Mouse (Mus musculus) heart, embryonic 14.5 days (tissue): ENCODE data around the gene Zbed3. TPM values are rescaled to one million over a fixed set of nuclear protein-coding genes. Genes with fewer than 3 reads are reported as not detected.
"Not testable (repeated sequence)": the region's sequence is repeated elsewhere in the genome, so short reads cannot be mapped to it uniquely, and the experiment has no call there.

Experiments used
- ATAC-seq: fragments of 200-750 bp; cut with Nextera tagmentation; 2 replicates; pipeline ENCODE4 v1.8.0; 2017; ENCODE audit warnings: low read depth, moderate TSS enrichment; ENCODE audit not compliant: insufficient number of reproducible peaks, insufficient read depth, low FRiP score
- H3K27ac ChIP-seq, 2 experiments: fragments of 200-500 bp in 1 of 2; fragments of 300-500 bp in 1 of 2; sonication (generic) in 1 of 2; replicated peaks in 1 of 2; 2 replicates each; pipeline ENCODE4 v1.5.1; 2012 to 2014; ENCODE audit warnings: low read depth in 2 of 2, low read length in 2 of 2, control low read depth in 1 of 2, mild to moderate bottlenecking in 1 of 2, mixed read lengths in 1 of 2; ENCODE audit not compliant: control insufficient read depth in 1 of 2, insufficient read depth in 1 of 2
- H3K27me3 ChIP-seq: fragments of 300-500 bp; sonication (generic); 2 replicates; pipeline ENCODE4 v1.6.1; 2014; ENCODE audit warnings: mild to moderate bottlenecking, low read length, control low read depth; ENCODE audit not compliant: control insufficient read depth, insufficient read depth
- H3K36me3 ChIP-seq: fragments of 300-500 bp; sonication (generic); 2 replicates; pipeline ENCODE4 v1.6.1; 2014; ENCODE audit warnings: mild to moderate bottlenecking, control low read depth, low read length, mixed read lengths; ENCODE audit not compliant: control insufficient read depth, insufficient read depth
- H3K4me1 ChIP-seq, 2 experiments: fragments of 200-500 bp in 1 of 2; fragments of 300-500 bp in 1 of 2; sonication (generic) in 1 of 2; 2 replicates each; pipeline ENCODE4 v1.6.1; 2012 to 2014; ENCODE audit warnings: low read length in 2 of 2, control low read depth in 1 of 2, mixed read lengths in 1 of 2; ENCODE audit not compliant: control insufficient read depth in 2 of 2, insufficient read depth in 2 of 2
- H3K4me2 ChIP-seq: fragments of 300-500 bp; sonication (generic); 2 replicates; pipeline ENCODE4 v1.6.1; 2014; ENCODE audit warnings: mild to moderate bottlenecking, low read length
- H3K4me3 ChIP-seq, 2 experiments: fragments of 200-500 bp in 1 of 2; fragments of 300-500 bp in 1 of 2; sonication (generic) in 1 of 2; 2 replicates each; pipeline ENCODE4 v1.5.1; 2012 to 2014; ENCODE audit warnings: low read length in 2 of 2, mild to moderate bottlenecking in 2 of 2, control low read depth in 1 of 2, low read depth in 1 of 2, moderate library complexity in 1 of 2; ENCODE audit not compliant: control insufficient read depth in 1 of 2, insufficient read depth in 1 of 2
- H3K9ac ChIP-seq: fragments of 300-500 bp; sonication (generic); 2 replicates; pipeline ENCODE4 v1.6.1; 2014; ENCODE audit warnings: mild to moderate bottlenecking, low read length
- H3K9me3 ChIP-seq: fragments of 300-500 bp; sonication (generic); 2 replicates; pipeline ENCODE4 v1.6.1; 2016; ENCODE audit warnings: low read length, control low read depth; ENCODE audit not compliant: control insufficient read depth
- WGBS: fragments of 180-500 bp; shearing (Covaris S2); extraction: QIAGEN DNeasy Blood & Tissue Kit; methylation state at CpG from one replicate; pipeline ENCODE4 v1.1.7; 2014; 5-methylcytosine and 5-hydroxymethylcytosine counted together
- polyA plus RNA-seq: library from polyadenylated mRNA; unstranded; fragments of >200 nt; fragmentation: Nextera tagmentation; extraction: Ambion mirVana; gene quantifications from 2 replicates; pipeline ENCODE4 v1.2.1, GENCODE M21; 2014

Zbed3 gene
- polyA plus RNA-seq, 1 experiment from 2014 or later = 54.5 TPM

GRCm38 (mm10) chr13:95363440-95363839 lies 40.0 kb downstream of the Zbed3 start:
- WGBS = 66% methylated on average over 4 of the region's 4 CpGs
- Histone ChIP-seq H3K4me3 (no peak overlapping the region), H3K27ac (no peak overlapping the region), H3K9me3 (no peaks in the 10 kb centered on the region), H3K4me2 (no peak overlapping the region), H3K36me3 (peaks cover 91% of the 10 kb centered on the region), H3K27me3 (no peaks in the 10 kb centered on the region), H3K9ac (no peak overlapping the region), H3K4me1 (peaks cover 0 to 4% of the 10 kb centered on the region in 2 experiments; a peak in 2 of 4 replicates)
- ATAC-seq = no peak

- Histone ChIP-seq H3K4me2 (peak overlapping the region; percentile 36), H3K4me3 (no peak overlapping the region), H3K4me1 (peaks cover 0 to 4% of the 10 kb centered on the region in 2 experiments; a peak in 2 of 4 replicates), H3K9ac (no peak overlapping the region), H3K27ac (peak overlapping the region; percentile 40 to 51), H3K27me3 (no peaks in the 10 kb centered on the region), H3K9me3 (no peaks in the 10 kb centered on the region), H3K36me3 (peaks cover 90% of the 10 kb centered on the region)
- no peak for ATAC-seq
- 50% methylated on average over 8 of the region's 8 CpGs for WGBS
These were observed 42.9 kb downstream of the Zbed3 start for GRCm38 (mm10) chr13:95366356-95366755.

- under 1% methylated on average over 79 of the region's 86 CpGs for WGBS
These were observed 51.5 kb downstream of the Zbed3 start, which contains the start of gene Aggf1 for GRCm38 (mm10) chr13:95374701-95375553. Gene Aggf1 (minus strand): TSS chr13:95375352.

GRCm38 (mm10) chr13:95375554-95375914 lies 52.1 kb downstream of the Zbed3 start:
- ATAC-seq = no peak
- peak overlapping the region; percentile 61 to 80; a peak in 2 of 4 replicates for H3K27ac ChIP-seq
- WGBS = 22% methylated on average over 6 of the region's 6 CpGs
- H3K27me3 ChIP-seq = no peaks in the 10 kb centered on the region
- H3K9me3 ChIP-seq = no peaks in the 10 kb centered on the region
- H3K9ac ChIP-seq = peak overlapping the region; percentile 91
- peaks cover 6% of the 10 kb centered on the region for H3K36me3 ChIP-seq
- H3K4me2 ChIP-seq = peak overlapping the region; percentile 83
- peak overlapping the region; percentile 84 to 99 for H3K4me3 ChIP-seq
- H3K4me1 ChIP-seq = peaks cover 8 to 23% of the 10 kb centered on the region in 2 experiments

More at GRCm38 (mm10) chr13:95374701-95375553, 51.5 kb downstream of the Zbed3 start, which contains the start of gene Aggf1:
- Histone ChIP-seq H3K36me3 (peaks cover 12% of the 10 kb centered on the region), H3K9ac (peak within 1 kb of the TSS; percentile 91), H3K4me3 (peak within 1 kb of the TSS; percentile 84 to 99), H3K4me2 (peak within 1 kb of the TSS; percentile 83), H3K27me3 (no peaks in the 10 kb centered on the region), H3K4me1 (peaks cover 8 to 23% of the 10 kb centered on the region in 2 experiments), H3K9me3 (no peaks in the 10 kb centered on the region), H3K27ac (peak within 1 kb of the TSS; percentile 66 to 80; a peak in 3 of 4 replicates)
- peak; percentile 89 for ATAC-seq

- not testable (repeated sequence) for ATAC-seq, H3K27ac ChIP-seq, H3K9me3 ChIP-seq, H3K27me3 ChIP-seq, H3K36me3 ChIP-seq, H3K9ac ChIP-seq, H3K4me2 ChIP-seq, H3K4me3 ChIP-seq
- WGBS = 97% methylated on average over 11 of the region's 11 CpGs
- H3K4me1 ChIP-seq = peaks cover 8 to 23% of the 10 kb centered on the region in 2 experiments
These were observed 53.4 kb downstream of the Zbed3 start for GRCm38 (mm10) chr13:95376689-95377289.

DNA sequence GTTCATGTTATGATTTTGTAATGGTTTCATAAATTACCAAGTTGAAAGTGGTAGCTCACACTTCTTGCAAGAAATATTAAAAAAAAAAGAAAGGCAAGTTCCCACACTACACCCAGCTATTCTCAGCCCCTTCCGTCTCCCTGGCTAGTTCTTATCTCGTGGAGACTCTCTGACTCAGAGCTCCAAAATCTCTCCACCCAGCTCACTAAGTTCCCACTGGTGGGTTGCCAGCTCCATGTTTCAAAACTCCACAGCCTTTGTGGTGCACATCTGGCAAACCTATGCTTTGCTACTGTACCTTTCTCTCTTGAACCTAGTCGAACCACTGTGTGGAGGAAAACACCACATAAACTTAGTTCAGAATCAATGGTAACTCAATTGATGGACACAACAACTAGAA lies 55.3 kb downstream of the Zbed3 start:
- no peak overlapping the region for H3K4me2 ChIP-seq
- WGBS = 46% methylated on average over 3 of the region's 3 CpGs
- ATAC-seq = no peak
- no peaks in the 10 kb centered on the region for H3K9me3 ChIP-seq
- H3K27me3 ChIP-seq = no peaks in the 10 kb centered on the region
- H3K9ac ChIP-seq = no peak overlapping the region
- no peak overlapping the region for H3K27ac ChIP-seq
- H3K4me1 ChIP-seq = peaks cover 12 to 14% of the 10 kb centered on the region in 2 experiments
- H3K4me3 ChIP-seq = no peak overlapping the region
- no peaks in the 10 kb centered on the region for H3K36me3 ChIP-seq

DNA sequence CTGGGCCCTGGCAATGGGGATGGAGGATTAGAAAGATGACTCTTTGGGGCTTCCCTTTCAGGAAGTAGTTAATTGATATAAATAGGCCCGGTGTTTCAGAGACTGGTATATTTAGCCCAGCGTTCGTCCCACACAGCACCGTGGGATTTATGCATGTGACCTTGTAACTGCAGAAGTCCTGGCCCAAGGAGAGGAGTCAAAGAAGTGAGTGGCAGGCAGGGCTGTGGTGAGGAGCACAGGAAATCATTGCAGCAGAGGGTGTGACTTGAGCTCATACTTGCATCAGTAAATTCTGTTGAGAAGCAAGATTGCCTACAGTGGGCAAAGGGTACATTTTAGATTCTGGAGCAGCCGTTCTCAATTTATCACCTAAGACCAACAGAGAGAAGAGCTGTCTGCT lies 59.0 kb downstream of the Zbed3 start:
- no peak overlapping the region for H3K9ac ChIP-seq
- ATAC-seq = no peak
- H3K4me1 ChIP-seq = peaks cover 6 to 8% of the 10 kb centered on the region in 2 experiments; a peak in 3 of 4 replicates
- peak overlapping the region in 1 of 2 experiments; percentile 20; a peak in 1 of 4 replicates for H3K27ac ChIP-seq
- WGBS = 26% methylated on average over 5 of the region's 5 CpGs
- H3K9me3 ChIP-seq = no peaks in the 10 kb centered on the region
- no peaks in the 10 kb centered on the region for H3K36me3 ChIP-seq
- H3K27me3 ChIP-seq = no peaks in the 10 kb centered on the region
- H3K4me3 ChIP-seq = no peak overlapping the region
- H3K4me2 ChIP-seq = no peak overlapping the region
